12 mouse cellular contexts compared by ENCODE assay signal in the genomic region with DNA sequence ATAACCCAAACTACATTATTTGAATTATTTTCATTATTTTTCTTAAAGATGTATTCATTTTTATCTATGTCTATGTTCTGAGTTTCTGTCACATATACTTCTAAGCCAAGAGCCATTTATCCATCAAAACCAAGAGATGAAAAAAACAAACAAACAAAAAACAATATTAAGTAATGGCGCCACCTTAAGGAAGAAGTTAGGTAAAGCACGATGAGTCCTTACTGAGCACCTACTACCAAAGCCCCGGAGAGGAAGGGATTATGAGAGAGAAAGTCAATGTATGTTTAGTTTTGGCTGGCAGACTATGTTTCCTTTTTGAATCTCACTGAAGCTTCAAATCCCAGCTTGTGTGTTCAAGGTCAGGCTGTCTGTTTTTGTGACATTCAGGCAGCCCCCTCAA.
DNase-seq lines count a peak whose midpoint lies in the region; ATAC-seq and TF ChIP-seq lines count a peak whose summit lies in the region.
"Had no signal": no experiment of that assay in that cellular context is flagged by ENCODE, and none has a peak within 500 bp of the region (broad histone marks: within the 10 kb centered on the region; RNA-seq: fewer than 3 reads in every experiment).

No protein-coding gene starts in this region.

- no peaks in the 10 kb centered on the region for H3K36me3 ChIP-seq in forebrain, postnatal 0 days (ENCODE audit: insufficient read depth)
- no peaks in the 10 kb centered on the region for H3K36me3 ChIP-seq in forebrain, embryonic 10.5 days (replicated peaks)
- no peaks in the 10 kb centered on the region for H3K36me3 ChIP-seq in kidney, embryonic 15.5 days
- H3K36me3 ChIP-seq: embryonic facial prominence, embryonic 12.5 days had no signal

- no peak overlapping the region for H3K9ac ChIP-seq in forebrain, postnatal 0 days
- H3K9ac ChIP-seq in kidney, embryonic 15.5 days: no peak overlapping the region
- H3K9ac ChIP-seq: embryonic facial prominence, embryonic 12.5 days; heart, embryonic 13.5 days had no signal

- 29% methylated on average over 3 of the region's 3 CpGs for WGBS in forebrain, postnatal 0 days
- 38% methylated on average over 3 of the region's 3 CpGs for WGBS in forebrain, embryonic 10.5 days
- 37% methylated on average over 3 of the region's 3 CpGs for WGBS in kidney, embryonic 15.5 days

- H3K9me3 ChIP-seq in forebrain, postnatal 0 days (ENCODE audit: low read length): no peaks in the 10 kb centered on the region
- no peaks in the 10 kb centered on the region for H3K9me3 ChIP-seq in forebrain, embryonic 10.5 days
- no peaks in the 10 kb centered on the region for H3K9me3 ChIP-seq in kidney, embryonic 15.5 days (replicated peaks)
- H3K9me3 ChIP-seq: embryonic facial prominence, embryonic 12.5 days; heart, embryonic 13.5 days had no signal

- H3K27ac ChIP-seq in forebrain, postnatal 0 days (ENCODE audit: low read depth, low read length): no peak overlapping the region
- no peak overlapping the region for H3K27ac ChIP-seq in forebrain, embryonic 10.5 days
- H3K27ac ChIP-seq in kidney, embryonic 15.5 days: 0 out of 2 replicates have a peak overlapping the region, but pooled peaks have one; percentile 23
- H3K27ac ChIP-seq: embryonic facial prominence, embryonic 12.5 days had no signal

- no peak overlapping the region for H3K4me2 ChIP-seq in forebrain, postnatal 0 days (ENCODE audit: low read depth)
- no peak overlapping the region for H3K4me2 ChIP-seq in kidney, embryonic 15.5 days
- H3K4me2 ChIP-seq: embryonic facial prominence, embryonic 12.5 days; heart, embryonic 13.5 days had no signal

- H3K4me3 ChIP-seq in forebrain, postnatal 0 days (ENCODE audit: low read depth, low read length): no peak overlapping the region
- H3K4me3 ChIP-seq in forebrain, embryonic 10.5 days: no peak overlapping the region
- no peak overlapping the region for H3K4me3 ChIP-seq in kidney, embryonic 15.5 days (replicated peaks)
- H3K4me3 ChIP-seq: embryonic facial prominence, embryonic 12.5 days; heart, embryonic 13.5 days had no signal

- no peak for ATAC-seq in forebrain, postnatal 0 days
- ATAC-seq in kidney, embryonic 15.5 days (replicated peaks; ENCODE audit: low FRiP score): no peak; the same call in 1 of the 2 replicates
- ATAC-seq: CD4-positive, CD25-positive, alpha-beta regulatory T cell, adult 4 months had no signal

- no peaks in the 10 kb centered on the region for H3K4me1 ChIP-seq in forebrain, postnatal 0 days (ENCODE audit: insufficient read depth)
- H3K4me1 ChIP-seq in forebrain, embryonic 10.5 days: no peaks in the 10 kb centered on the region
- H3K4me1 ChIP-seq in kidney, embryonic 15.5 days: peaks cover 29% of the 10 kb centered on the region
- H3K4me1 ChIP-seq: embryonic facial prominence, embryonic 12.5 days had no signal

- no peak for DNase-seq in forebrain, postnatal 0 days
- no peak for DNase-seq in forebrain, embryonic 10.5 days (ENCODE audit: extremely low spot score, low spot score)
- DNase-seq in kidney, adult 11 months: no peak
- peak; percentile 18 for DNase-seq in MN1 (ENCODE audit: low spot score)
- DNase-seq in embryo, embryonic 11 days: peak; percentile 31
- no peak for DNase-seq in testis, postnatal 10 days (ENCODE audit: low spot score)
- no peak for DNase-seq in right cerebral cortex, postnatal 4 days
- DNase-seq: kidney, postnatal 36 days had no signal

- no peaks in the 10 kb centered on the region for H3K27me3 ChIP-seq in forebrain, postnatal 0 days (ENCODE audit: insufficient read depth, low read length)
- no peaks in the 10 kb centered on the region for H3K27me3 ChIP-seq in forebrain, embryonic 10.5 days (ENCODE audit: poor library complexity, severe bottlenecking)
- no peaks in the 10 kb centered on the region for H3K27me3 ChIP-seq in kidney, embryonic 15.5 days
- H3K27me3 ChIP-seq: embryonic facial prominence, embryonic 12.5 days; heart, embryonic 13.5 days had no signal

- TF ChIP-seq CTCF in forebrain, postnatal 0 days (IDR thresholded peaks at IDR 0.05; ENCODE audit: low read depth): peak; percentile 48; the same call in 1 of the 2 replicates

Comparison
In these comparisons a context has a peak if more than half of its experiments do, and no peak if none do; other contexts are left out.
1. DNase-seq: peak in MN1 (single experiment) and embryo, embryonic 11 days (single experiment); none in forebrain, postnatal 0 days (single experiment), forebrain, embryonic 10.5 days (single experiment), kidney, adult 11 months (single experiment), testis, postnatal 10 days (single experiment) and right cerebral cortex, postnatal 4 days (single experiment).